Mouse (Mus musculus) liver, adult 2 months (tissue): ENCODE data around the gene Faf2.

Experiments used
- CTCF ChIP-seq: fragments of 200-500 bp; IDR thresholded peaks from 2 replicates; pipeline ENCODE4 v1.5.1; 2011; ENCODE audit warnings: low read depth, low read length, control low read depth
- POLR2A ChIP-seq: fragments of 200-500 bp; IDR thresholded peaks from 2 replicates; pipeline ENCODE4 v1.6.1; 2011; ENCODE audit warnings: low read length, control low read depth; ENCODE audit not compliant: insufficient read depth; ENCODE audit errors: extremely low read depth

DNA sequence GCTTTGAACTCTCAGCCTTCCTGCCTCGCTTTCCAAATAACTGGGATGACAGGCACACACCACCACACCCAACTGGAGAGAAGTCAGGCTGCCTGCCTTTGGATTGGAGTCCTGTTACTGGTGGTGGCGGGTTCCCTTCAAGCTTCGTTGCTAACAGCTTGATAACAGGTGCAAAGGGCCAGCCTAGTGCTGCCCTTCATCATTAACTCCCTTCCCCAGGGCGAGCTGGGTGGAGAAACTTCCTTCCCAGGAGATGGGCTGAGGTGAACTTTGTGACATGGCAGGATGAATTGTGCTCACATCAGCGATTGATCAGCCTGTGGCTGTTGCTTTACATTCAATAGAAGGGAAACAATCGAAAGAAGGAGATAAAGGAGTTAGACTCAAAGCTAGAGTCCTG, 83.3 kb downstream of the Faf2 start:
- TF ChIP-seq CTCF (no peak), POLR2A (no peak)
